Mouse (Mus musculus) 3134 (cell line): ENCODE measurements around the gene Tubb4a.
"Not testable (repeated sequence)": the region's sequence is repeated elsewhere in the genome, so short reads cannot be mapped to it uniquely, and the experiment has no call there.

ENCODE experiments used
- DNase-seq: peaks from one replicate; pipeline ENCODE4 v3.0.0-alpha.2; 2011; ENCODE audit warnings: low spot score; ENCODE audit not compliant: insufficient read length; ENCODE audit errors: extremely low read depth

Tubb4a gene

DNA sequence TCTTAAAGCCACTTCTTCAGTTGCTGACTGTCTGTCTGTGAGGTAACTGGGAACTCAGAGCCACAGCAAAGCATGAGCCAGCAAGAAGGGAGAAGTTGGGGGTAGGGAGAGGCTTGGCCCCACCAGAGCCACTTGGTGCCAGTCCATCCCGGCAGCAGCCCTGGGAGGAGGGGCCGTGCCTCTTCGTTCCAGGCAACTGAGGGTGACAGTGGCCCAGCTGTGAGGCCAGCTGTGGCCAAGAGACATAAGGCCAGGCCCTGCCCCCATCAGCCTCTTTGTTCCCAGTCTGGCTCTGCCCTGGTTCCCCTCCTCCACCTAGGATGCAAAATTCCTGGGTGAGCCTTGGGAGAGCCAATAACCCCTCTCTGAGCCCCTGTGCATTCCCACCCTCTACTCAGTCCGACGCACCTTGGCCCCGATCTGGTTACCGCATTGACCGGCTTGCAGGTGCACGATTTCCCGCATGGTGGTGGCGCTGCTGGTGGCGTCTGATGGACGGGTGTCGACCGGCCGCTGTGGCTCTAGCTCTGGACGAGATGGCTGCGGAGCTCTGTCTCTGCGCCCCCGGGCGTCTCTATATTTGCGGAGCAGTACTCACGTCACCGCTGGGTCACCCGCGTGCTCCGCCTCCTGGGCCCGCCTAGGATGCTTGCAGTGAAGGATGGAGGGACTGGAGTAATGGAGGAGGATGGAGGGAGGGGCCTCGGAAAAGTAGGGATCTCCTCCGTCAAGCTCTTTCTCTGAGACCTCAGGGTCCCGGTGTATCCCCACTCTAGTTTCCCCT, at the start of gene Tubb4a:
Gene Tubb4a (minus strand): TSS at position 734 of the 784 bp plus-strand sequence.
- DNase-seq, result no peak

DNA sequence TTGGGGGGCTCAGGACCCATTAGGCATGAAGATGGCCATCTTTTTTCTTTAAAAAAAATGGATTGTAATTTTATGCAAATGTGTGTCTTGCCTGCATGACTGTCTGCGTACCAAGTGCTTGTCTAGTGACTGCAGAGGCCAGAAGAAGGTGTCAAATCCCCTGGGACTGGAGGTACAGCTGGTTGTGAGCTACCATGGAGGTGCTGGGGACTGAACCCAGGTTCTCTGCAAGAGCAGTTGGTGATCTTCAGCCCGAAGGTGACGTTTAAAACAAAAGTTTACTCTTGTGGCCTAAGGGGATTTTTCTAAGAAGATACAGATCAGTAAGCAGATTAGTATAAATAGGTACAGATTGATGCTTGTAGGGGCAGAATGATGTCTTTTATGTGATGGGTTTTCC, 48.1 kb upstream of the Tubb4a start:
- DNase-seq, result no peak

DNA sequence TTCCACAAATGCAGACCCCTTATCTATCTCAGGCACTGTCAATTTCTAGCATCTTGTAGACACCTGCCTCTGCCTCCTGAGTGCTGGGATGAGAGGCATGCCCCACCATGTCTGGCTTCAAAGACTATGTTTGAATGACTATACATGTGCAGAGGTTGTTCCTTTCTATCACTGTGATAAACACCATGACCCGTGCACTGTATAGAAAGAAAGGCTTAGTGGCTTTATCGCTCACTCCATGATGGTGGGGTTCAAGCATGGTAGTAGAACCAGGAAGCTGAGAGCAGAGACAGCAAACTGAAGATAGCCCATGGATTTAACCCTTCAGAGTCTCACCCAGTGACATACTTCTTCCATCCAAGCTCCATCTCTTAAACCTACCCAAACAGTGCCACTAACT, 47.1 kb upstream of the Tubb4a start:
- DNase-seq, result no peak

DNA sequence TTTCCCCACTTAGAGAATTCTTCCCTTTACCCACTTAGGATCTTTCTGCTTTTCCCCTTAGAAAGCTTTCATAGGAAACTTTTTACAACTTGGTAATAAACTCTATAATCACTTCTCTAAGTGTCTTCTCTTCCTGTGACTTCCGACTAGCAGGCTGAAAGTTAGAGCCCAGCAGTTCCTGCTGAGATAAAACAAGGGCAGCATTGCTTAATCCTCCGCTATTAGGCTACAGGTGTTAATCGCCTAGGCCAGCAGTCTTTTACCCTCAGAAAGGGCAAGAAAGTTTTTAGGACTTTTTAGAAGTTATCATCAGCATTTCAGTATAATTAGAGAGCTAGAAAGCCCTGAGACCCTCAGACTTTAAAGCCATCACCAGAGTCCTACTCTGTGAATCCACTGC, 46.4 kb upstream of the Tubb4a start:
- DNase-seq, result not testable (repeated sequence)

DNA sequence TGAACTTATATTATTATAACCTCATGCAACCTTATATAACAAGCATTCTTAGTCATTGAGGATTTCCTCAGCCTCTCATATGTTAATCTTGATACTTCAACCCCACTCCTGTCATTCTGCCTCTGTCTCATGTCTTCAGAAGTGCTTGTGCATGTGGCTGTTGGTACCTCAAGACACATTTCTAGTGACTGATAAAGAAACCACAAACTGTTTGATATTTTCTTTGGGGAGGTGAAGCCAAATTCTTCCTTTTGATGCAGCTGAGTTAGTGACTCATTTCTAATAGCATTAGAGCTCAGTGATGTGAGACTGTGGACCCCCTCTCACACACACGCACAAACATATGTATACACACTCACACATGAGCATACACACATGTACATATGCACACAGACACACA, 44.2 kb upstream of the Tubb4a start:
- DNase-seq, result no peak

DNA sequence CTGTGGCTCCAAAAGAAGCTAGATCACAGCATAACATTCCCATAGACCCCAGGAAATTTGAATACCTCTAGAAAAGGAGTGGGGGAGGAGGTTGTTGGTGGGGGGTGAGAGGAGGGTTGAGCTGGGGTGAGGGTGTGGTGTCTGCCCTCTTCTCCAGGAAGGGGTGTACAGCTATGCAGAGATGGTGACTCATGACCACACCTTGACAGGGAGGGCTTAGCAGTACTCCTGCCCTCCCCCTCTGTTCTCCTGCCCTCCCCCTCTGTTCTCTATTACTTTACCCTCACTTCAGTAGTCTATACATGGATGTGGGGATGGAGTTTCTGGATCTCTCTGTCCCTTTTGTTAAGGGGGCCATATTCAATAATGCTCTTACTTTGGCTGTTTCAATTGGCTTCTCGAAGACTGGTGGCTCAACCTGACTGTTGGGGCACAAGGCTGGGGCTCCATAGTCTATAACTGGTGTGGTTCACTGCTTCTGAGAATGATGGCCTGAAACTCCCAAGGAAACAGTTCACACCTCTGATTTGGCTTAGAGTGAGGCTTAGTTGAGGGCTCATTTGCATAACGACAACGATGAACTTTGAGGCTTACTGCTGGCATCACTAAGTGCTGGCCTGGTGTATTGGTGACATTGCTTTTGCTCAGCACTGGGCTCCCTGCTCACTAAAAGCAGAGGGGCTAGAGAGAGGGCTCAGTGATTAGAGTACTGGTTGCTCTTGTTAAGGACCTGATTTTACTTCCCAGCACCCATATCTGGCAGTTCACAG, 38.5 kb upstream of the Tubb4a start:
- DNase-seq, result no peak

DNA sequence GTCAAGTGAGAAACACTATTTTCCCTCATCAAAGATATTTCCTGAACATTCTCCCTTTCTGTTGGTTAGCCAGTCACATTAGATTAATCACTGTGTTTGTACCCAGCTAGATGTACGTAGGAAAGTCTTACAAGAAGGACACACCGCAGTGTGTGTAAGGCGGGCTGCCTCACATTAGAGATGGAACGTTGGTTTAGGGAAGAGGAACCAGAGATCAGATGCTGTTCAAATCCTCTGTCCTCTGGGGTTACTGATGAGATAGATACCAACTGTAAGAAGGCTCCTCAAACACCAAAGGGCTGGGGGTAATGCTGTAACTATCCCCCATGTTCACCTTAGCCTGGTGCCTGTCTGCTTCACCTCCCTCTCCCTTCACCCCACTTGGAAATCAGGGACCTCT, 37.2 kb upstream of the Tubb4a start:
- DNase-seq, result no peak

DNA sequence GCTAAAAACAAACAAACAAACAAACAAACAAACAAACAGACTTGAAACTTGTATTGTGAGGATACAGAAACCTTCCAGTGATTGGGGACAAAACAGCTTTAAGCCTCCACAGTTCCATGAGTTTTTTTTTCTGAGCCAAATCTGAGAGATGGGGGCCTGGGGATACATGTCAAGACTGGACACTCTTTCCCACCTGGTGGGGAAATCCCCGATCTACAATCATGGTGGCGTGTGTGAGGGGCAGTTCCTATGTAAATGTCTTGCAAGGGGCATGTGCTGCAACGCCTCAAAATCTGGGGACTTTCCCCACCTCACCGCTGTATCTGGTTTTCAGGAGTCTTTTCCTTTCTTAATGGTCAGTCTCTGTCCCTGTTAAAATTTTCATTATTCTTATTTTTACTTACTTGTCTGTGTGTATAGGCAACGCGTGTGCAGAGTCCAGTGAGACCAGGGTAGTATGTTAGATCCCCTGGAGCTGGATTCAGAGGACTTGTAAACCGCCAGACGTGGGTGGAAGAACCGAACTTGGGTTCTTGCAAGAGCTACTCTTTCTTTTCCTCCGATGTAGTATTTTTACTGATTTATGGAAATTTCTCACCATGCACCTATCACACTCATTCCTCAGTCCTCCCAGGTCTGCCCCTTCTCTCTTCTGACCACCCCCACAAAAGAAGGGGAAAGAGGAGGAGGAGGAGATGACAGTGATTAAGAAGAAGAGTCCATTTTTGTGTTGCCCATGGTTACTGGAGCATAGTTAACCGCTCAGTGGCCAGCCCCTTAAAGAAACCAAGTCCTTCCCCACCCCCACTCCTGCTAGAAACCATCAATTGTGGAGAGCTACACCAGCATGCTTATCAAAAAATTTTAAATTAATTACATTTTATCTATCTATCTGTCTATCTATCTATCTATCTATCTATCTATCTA, 35.9 kb upstream of the Tubb4a start:
- DNase-seq, result no peak

DNA sequence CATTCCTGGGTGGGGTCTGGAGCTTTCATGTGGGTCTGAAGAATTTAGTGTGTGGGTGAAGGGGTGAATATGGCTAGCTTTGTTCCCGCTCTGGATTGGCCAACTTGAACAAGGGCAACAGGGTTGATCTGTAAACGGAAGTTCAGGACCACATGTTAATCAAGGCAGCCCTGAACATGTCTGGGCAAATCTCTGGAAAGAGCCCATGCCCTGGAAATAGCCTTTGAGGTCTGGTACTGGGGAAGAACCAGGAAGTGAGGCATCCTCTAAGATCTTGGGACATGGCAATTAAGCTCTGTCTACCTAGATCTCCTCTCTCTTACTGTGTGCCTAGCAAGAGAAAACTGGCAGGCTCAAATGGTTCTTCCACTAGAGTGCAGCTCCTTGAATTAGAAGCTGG, 34.3 kb upstream of the Tubb4a start:
- no peak for DNase-seq

DNA sequence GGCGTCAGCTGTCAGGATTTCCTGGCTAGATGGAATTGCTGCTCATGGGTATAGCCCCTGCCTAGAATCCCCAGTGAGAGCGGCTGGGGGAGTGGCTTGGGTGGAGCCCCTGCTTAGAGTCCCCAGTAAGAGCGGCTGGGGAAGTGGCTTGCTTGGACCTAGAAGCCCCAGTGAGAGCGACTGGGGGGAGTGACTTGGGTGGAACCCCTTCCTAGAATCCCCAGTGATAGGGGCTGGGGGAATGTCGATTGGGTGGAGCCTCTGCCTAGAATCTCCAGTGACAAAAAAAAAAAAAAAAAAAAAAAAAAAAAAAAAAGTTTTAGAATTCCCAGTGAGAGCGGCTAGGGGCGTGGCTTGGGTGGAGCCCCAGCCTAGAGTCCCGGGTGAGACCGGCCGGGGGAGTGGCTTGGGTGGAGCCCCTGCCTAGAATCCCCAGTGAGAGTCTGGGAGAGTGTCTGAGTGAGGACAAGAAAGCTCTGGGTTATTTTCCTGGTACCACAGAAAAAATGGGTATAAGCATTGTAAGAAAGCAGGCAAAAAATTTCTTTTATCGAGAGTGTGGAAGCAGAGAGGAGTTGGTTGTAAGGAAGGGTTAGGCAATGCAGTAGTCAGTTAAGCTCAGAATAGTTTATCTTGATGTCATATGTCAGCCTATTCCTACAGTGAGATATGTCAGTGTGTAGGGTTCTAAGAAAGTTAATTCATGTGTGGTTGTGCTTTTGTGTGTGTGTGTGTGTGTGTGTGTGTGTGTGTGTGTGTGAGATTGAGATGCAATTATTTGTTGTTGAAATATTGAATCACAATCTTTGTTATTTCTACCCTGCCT, 31.2 kb upstream of the Tubb4a start:
- no peak for DNase-seq

DNA sequence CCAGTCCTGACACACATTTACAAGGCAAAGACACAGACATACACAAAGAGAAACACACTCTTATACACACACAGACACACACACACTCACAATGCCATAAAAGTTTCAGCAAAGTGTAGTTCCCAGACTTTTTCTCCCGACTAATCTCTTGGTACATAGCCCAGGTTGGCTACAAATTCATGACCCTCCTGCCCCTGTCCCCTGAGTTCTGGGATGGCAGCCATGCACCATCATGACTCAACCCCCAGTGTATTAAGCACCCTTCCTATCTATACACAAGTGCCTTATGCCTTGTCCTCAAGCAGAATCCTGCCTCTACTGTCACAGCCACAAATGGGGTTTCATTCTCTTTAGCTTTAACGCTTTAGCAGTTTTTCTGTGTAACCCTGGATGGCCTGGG, 29.2 kb upstream of the Tubb4a start:
- no peak for DNase-seq

DNA sequence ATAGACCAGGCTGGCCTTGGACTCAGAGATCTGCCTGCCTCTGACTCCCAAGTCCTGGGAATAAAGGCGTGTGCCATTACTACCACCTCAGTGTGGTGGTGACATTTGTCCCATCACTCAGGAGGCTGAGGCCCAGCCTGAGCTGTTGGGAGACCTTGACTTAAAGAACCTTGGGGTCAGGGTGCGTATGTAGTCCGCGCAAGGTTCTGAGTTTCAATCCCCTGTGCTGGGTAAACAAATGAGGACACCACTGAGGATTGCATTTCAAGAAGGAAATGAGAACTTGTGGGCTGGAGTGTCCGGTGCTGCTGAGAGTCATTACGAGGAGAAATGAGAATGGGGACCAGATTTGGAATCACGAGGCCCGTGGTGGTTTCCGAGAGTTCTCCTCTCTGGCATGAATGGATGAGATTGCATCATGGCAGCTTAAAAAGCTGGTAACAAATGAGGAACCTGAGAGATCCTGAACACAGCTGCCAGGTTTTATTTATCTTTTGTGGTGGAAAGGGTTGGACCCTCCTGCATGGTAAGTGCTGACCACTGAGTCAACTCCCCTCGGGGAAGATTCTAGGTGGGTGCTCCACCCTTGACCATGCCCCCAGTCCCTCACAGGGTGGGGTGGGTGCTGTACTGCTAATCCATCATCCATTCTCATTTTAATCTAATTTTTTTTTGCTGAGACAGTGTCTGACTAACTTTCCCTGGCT, 25.3 kb upstream of the Tubb4a start:
- no peak for DNase-seq

DNA sequence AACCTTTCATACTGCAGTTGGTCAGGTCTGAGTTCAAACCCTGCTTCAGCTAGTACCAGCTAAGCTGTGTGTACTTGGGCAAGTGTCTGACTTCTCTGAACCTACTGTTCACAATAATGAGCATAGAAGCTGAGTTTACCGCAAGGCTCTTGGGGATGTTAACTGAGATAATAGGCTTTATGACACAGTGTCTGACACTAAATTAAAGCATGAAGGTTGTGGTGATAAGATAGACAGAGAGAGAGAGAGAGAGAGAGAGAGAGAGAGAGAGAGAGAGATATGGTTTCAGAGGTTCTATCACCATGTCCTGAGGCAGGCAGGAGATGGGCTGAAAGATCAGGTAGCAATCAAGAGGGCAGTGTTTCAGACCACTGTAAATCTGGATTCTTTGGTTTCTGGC, 22.4 kb upstream of the Tubb4a start:
- DNase-seq, result no peak

DNA sequence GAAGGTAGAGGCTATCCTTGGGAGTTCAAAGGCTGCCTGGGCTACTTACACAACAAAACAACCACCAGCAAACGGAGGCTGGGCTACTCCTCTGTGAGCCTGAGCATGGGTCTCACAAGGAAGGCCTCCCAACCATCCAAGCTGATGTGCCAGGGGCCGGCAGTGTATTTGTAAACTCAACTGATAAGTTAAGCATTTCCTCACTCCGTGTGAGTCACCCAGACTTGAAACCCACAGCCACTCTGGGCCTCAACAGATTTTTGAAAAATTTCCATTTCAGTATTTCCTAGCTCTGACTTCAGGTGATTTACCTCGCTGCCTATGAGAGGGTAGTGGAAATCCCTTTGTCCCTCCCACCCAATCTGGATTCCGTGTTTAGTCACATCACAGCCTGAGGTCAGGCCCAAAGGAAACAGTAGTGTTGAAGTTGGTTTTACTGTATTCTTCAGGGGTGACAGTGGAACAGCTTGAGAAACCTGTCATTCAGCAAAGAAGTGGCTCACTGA, 21.1 kb upstream of the Tubb4a start:
- no peak for DNase-seq

DNA sequence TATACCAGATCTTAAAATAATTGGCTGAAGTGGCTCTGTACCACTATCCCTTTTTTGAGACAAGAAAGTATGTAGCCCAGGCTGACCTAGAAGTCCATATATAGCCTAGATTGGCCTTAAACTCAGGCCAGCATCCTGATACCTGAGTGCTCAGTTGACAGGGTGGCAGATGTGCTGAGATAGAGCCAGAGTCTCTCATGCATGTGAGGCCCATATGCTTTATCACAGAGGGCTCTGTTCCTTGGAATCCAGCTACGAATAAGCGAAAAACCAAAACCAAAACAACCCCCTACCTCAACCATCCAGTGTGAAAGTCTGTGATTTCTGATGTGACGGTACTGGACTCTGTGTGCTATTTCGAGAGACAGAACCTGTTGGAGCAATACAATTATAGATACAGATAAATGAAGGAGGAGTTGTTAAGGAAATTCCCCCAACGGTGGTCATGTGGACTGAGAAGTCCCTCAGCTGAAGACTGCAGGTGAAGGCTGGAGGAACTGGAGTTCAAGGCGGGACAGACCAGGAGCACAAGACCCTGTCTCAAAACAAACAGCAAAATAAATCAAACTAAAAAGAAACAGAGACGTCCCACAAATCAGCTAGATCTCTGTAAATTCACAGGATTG, 20.6 kb upstream of the Tubb4a start:
- DNase-seq, result no peak

DNA sequence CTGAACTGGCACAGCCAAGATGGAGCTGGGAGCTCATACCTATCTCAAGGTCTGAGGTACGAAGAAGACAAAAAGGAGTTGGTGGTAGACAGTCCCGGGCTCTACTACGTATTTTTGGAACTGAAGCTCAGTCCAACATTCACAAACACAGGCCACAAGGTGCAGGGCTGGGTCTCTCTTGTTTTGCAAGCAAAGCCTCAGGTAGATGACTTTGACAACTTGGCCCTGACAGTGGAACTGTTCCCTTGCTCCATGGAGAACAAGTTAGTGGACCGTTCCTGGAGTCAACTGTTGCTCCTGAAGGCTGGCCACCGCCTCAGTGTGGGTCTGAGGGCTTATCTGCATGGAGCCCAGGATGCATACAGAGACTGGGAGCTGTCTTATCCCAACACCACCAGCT, 19.5 kb upstream of the Tubb4a start:
- DNase-seq, result no peak

DNA sequence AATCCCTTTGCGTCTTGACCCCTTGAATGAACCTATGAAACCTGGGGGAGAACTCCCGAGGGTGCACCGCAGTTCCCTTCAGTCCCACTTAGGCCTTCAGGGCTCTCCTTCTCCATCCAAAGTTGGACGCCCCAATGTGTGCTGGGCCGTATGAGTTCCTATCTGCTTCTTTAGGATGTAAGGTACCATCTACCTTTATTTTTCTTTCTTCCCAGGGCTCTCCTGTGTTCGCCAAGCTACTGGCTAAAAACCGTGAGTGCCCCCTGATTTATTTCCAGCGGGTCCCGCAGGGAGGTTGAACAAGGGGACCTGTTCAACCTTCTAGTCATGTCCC, 18.4 kb upstream of the Tubb4a start:
- peak; percentile 32 for DNase-seq

DNA sequence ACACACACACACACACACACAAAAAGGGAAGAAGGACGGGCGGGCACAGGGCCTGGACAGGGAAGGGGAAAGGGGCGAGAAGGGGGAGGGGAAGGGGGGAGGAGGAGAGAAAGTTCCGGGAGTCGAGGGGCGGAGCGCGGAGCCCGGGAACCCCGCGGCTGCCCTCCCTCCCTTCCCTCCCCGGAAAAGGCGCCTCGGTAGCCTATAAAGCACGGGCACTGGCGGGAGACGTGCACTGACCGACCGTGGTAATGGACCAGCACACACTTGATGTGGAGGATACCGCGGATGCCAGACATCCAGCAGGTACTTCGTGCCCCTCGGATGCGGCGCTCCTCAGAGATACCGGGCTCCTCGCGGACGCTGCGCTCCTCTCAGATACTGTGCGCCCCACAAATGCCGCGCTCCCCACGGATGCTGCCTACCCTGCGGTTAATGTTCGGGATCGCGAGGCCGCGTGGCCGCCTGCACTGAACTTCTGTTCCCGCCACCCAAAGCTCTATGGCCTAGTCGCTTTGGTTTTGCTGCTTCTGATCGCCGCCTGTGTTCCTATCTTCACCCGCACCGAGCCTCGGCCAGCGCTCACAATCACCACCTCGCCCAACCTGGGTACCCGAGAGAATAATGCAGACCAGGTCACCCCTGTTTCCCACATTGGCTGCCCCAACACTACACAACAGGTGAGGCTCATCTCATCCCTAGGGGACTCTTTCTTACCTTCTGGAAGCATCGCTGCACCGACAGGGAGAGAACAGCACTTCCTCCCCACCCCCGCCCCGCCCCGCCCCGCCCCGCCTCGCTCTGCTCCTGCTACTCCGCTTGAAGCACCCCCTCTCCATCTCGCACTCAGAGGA, 17.8 kb upstream of the Tubb4a start, which contains the start of gene Tnfsf9:
Gene Tnfsf9 (plus strand): TSS at position 145 of the 854 bp plus-strand sequence.
- DNase-seq, result peak; percentile 79
